Mouse (Mus musculus) forebrain, embryonic 15.5 days (tissue): ENCODE results near the gene Ino80. TPM values are rescaled to one million over a fixed set of nuclear protein-coding genes. Genes with fewer than 3 reads are reported as not detected.

Experiments used
- ATAC-seq: fragments of 200-750 bp; cut with Nextera tagmentation; replicated peaks from 2 replicates; pipeline ENCODE4 v1.8.0; 2017; ENCODE audit warnings: mild to moderate bottlenecking, moderate TSS enrichment, moderate library complexity
- H3K27ac ChIP-seq: fragments of 300-500 bp; sonication (generic); replicated peaks from 2 replicates; pipeline ENCODE4 v1.5.1; 2015; ENCODE audit warnings: mild to moderate bottlenecking, inconsistent platforms
- H3K27me3 ChIP-seq: fragments of 300-500 bp; sonication (generic); 2 replicates; pipeline ENCODE4 v1.6.1; 2015; ENCODE audit warnings: inconsistent platforms
- H3K36me3 ChIP-seq: fragments of 300-500 bp; sonication (generic); 2 replicates; pipeline ENCODE4 v1.6.1; 2015; ENCODE audit warnings: mild to moderate bottlenecking, inconsistent platforms
- H3K4me1 ChIP-seq: fragments of 300-500 bp; sonication (generic); 2 replicates; pipeline ENCODE4 v1.6.1; 2015; ENCODE audit warnings: inconsistent platforms
- H3K4me2 ChIP-seq: fragments of 300-500 bp; sonication (generic); replicated peaks from 2 replicates; pipeline ENCODE4 v1.6.1; 2015; ENCODE audit warnings: mild to moderate bottlenecking, inconsistent platforms
- H3K4me3 ChIP-seq: fragments of 300-500 bp; sonication (generic); 2 replicates; pipeline ENCODE4 v1.5.1; 2015; ENCODE audit warnings: mild to moderate bottlenecking, inconsistent platforms
- H3K9ac ChIP-seq: fragments of 300-500 bp; sonication (generic); replicated peaks from 2 replicates; pipeline ENCODE4 v1.6.1; 2015; ENCODE audit warnings: mild to moderate bottlenecking, inconsistent platforms
- H3K9me3 ChIP-seq: fragments of 300-500 bp; sonication (generic); 2 replicates; pipeline ENCODE4 v1.6.1; 2016; ENCODE audit warnings: inconsistent platforms
- WGBS: fragments of 180-500 bp; shearing (Covaris S2); methylation state at CpG from one replicate; pipeline ENCODE4 v1.1.7; 2015; ENCODE audit warnings: mixed read lengths; 5-methylcytosine and 5-hydroxymethylcytosine counted together
- polyA plus RNA-seq: library from polyadenylated mRNA; unstranded; fragments of >200 nt; fragmentation: Nextera tagmentation; extraction: Ambion mirVana; gene quantifications from 2 replicates; pipeline ENCODE4 v1.2.1, GENCODE M21; 2015

Ino80 gene
- polyA plus RNA-seq, 1 experiment from 2014 or later, result 3.4 TPM

DNA sequence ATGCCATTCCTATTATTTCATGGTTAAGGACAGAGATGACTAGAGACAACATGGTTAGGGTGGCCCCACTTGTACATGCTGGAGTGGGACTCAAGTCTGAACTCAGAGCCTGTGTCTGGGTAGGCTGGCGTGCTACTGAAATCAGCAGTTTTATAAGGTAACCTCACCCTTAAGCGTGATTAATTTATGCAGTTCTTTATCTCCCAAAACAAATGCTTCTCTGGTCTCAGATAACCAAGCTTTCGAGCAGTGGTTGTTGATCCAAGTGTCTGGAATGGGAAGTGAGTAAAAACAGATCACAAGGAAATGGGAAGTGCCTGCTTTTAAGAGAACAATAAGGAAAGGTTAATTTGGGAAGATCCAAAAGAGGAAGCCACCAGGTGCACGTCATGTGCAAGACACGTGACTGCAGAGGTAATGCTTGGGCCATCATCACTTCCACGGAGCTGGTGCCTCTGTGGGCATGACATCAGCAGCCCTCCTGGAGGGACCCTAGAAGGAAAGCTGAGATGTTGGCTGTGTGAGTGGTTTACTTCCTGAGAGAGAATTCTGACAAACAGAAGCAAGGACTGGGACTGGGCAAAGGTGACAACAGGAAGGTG, 132.8 kb downstream of the Ino80 start:
- H3K27ac ChIP-seq, result no peak overlapping the region
- H3K9ac ChIP-seq, result no peak overlapping the region
- H3K4me2 ChIP-seq, result no peak overlapping the region
- whole genome bisulfite sequencing, result 51% methylated on average over 6 of the region's 6 CpGs
- H3K27me3 ChIP-seq, result no peaks in the 10 kb centered on the region
- no peak overlapping the region for H3K4me3 ChIP-seq
- no peaks in the 10 kb centered on the region for H3K4me1 ChIP-seq
- H3K9me3 ChIP-seq, result no peaks in the 10 kb centered on the region
- H3K36me3 ChIP-seq, result no peaks in the 10 kb centered on the region
- no peak for ATAC-seq

DNA sequence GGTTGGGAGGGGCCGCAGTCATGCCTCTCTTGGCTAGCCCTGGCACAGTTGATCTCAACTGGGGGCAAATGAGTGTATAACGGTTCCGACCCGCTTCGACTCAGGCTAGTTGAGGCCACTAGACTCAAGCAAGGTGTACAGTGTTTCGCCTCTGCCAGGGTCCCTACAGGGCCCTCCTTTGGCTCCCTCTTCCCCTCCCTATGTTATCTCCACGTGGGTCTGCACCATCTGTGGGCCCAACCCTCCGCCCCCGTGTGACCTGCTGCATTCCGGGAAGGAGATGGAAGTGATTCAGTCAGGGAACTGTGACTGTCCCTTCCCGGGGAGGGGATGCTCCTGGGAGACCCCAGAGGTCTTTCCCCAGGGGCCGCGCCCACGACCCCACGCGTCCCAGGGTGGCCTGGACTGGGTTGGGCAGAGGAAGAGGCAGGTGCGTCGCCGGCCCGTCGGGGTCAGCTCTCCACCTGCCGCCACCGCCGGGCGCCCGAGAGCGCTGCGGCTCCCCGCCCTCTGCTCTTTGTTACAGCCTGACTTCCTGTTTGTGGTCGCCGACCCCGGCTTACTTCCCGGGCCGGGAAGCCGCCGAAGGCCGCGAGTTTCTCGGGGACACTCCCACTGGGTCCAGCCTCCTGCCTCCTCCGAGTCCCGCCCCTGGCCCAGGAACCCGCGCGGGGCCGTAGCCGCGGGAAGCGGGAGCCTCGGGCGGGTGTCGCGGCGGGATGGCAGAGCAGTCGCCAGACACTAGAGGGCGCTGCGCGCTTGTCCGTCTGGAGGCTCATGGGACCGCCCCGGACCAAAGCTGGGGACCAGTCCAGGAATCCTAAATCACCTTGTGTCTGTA, 139.8 kb downstream of the Ino80 start:
- peak; percentile 79 for ATAC-seq
- H3K4me1 ChIP-seq, result peaks cover 9% of the 10 kb centered on the region
- no peaks in the 10 kb centered on the region for H3K27me3 ChIP-seq
- 8% methylated on average over 59 of the region's 60 CpGs for WGBS
- peak overlapping the region; percentile 79 for H3K4me2 ChIP-seq
- peak overlapping the region; percentile 53; the same call in 1 of the 2 replicates for H3K27ac ChIP-seq
- peak overlapping the region; percentile 66 for H3K4me3 ChIP-seq
- H3K9me3 ChIP-seq, result no peaks in the 10 kb centered on the region
- peak overlapping the region; percentile 77 for H3K9ac ChIP-seq
- no peaks in the 10 kb centered on the region for H3K36me3 ChIP-seq

DNA sequence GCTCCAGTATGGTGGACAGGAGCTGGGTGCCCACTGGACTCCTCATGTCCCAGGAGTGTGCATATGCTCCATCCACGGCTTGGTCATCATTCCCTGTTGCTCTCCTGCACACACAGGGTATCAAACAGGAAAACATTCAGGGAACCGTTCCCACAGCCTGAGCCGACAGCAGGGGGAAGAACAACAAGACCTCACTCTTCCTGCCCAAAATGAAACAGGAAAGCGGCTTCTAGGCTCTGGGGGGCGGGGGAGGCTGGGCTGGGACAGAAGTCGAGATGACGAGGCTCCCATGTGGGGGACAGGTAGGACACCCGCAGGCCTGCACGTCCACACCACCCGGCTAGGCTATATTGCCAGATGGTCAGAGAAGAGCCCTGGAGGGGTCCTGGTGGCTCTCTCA, 141.0 kb downstream of the Ino80 start:
- no peak for ATAC-seq
- Histone ChIP-seq H3K27ac (no peak overlapping the region), H3K9ac (no peak overlapping the region), H3K27me3 (peaks cover 8% of the 10 kb centered on the region), H3K4me3 (no peak overlapping the region), H3K4me2 (no peak overlapping the region), H3K9me3 (no peaks in the 10 kb centered on the region), H3K4me1 (peaks cover 9% of the 10 kb centered on the region), H3K36me3 (no peaks in the 10 kb centered on the region)
- 74% methylated on average over 10 of the region's 10 CpGs for WGBS

DNA sequence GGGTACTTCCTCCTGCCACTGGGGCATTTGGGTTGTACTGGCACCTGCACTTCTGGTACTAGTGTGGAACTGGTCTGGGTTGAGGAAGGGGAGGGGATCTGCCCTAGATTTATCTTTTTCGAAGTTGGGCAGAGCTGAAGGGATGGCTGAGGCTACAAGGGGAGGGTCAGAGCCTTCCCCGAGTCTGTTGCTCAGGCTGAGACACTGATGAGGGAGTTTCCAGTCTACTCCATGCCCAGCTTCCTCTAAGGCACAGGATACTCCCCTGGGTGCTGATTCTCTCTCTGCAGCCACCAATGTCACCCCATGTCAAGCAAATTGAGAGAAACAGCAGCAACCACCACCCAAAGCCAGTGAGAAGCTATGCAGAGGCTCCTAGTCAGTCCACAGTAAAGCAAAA, 141.5 kb downstream of the Ino80 start:
- WGBS, result 74% methylated on average over 2 of the region's 2 CpGs
- no peaks in the 10 kb centered on the region for H3K36me3 ChIP-seq
- H3K4me3 ChIP-seq, result no peak overlapping the region
- no peak overlapping the region for H3K4me2 ChIP-seq
- no peak overlapping the region for H3K9ac ChIP-seq
- no peak for ATAC-seq
- H3K27ac ChIP-seq, result no peak overlapping the region
- H3K27me3 ChIP-seq, result peaks cover 13% of the 10 kb centered on the region
- H3K4me1 ChIP-seq, result peaks cover 9% of the 10 kb centered on the region
- no peaks in the 10 kb centered on the region for H3K9me3 ChIP-seq

DNA sequence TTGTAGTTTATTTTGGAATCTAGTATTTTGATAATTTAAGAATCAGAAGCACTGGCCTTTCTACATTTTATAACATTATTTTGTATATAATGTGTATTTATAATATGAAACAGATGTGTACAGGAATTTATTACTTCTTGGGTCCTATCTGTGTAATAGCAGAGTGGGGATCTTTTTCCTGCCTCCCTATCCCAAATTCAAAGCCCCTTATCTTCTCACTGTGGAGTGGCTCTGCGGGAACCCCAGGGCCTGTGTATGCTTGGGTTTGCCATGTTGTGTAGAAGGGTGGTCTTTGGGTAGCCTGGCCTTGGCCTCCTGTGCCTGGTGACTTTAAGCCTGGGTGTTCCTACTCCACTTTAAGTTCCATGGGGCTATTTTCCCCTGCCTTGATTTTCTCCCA, 142.0 kb downstream of the Ino80 start:
- no peak overlapping the region for H3K4me3 ChIP-seq

DNA sequence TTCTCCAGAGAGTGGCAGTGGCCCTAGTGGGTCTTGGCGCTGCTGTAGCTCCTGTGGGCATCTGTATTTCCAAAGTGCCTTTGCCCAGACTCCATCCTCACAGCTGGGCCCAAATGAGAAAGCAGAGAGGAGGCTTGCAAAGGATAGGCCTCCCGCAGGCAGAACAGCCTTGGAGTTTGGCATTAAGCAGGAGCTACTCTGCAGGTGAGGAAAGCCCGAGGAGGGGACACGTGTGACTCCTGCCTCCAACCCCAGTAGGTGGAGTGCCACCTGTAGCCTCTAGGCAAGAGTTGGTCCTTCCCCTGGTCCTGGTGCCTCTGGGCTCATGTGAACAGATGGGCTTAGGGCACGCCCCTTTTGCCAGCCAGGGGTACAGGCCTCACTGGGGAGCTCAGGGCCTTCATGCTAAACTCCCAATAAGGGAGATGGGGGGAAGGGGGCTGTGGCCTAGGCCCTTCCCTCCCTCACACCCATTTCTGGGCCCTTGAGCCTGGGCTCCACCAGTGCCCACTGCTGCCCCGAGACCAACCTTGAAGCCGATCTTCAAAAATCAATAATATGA, 142.4 kb downstream of the Ino80 start:
- Histone ChIP-seq H3K4me1 (peaks cover 10% of the 10 kb centered on the region), H3K36me3 (no peaks in the 10 kb centered on the region), H3K9ac (no peak overlapping the region), H3K9me3 (no peaks in the 10 kb centered on the region), H3K4me2 (no peak overlapping the region), H3K27ac (no peak overlapping the region), H3K27me3 (peaks cover 23% of the 10 kb centered on the region), H3K4me3 (no peak overlapping the region)
- no peak for ATAC-seq
- 75% methylated on average over 7 of the region's 7 CpGs for WGBS

More for the DNA sequence above, 142.0 kb downstream of the Ino80 start:
- peaks cover 18% of the 10 kb centered on the region for H3K27me3 ChIP-seq
- H3K9ac ChIP-seq, result no peak overlapping the region
- H3K4me2 ChIP-seq, result no peak overlapping the region
- WGBS, result 88% methylated on average over 1 of the region's 1 CpGs
- no peaks in the 10 kb centered on the region for H3K9me3 ChIP-seq
- H3K27ac ChIP-seq, result no peak overlapping the region
- peaks cover 9% of the 10 kb centered on the region for H3K4me1 ChIP-seq
- no peak for ATAC-seq
- H3K36me3 ChIP-seq, result no peaks in the 10 kb centered on the region

DNA sequence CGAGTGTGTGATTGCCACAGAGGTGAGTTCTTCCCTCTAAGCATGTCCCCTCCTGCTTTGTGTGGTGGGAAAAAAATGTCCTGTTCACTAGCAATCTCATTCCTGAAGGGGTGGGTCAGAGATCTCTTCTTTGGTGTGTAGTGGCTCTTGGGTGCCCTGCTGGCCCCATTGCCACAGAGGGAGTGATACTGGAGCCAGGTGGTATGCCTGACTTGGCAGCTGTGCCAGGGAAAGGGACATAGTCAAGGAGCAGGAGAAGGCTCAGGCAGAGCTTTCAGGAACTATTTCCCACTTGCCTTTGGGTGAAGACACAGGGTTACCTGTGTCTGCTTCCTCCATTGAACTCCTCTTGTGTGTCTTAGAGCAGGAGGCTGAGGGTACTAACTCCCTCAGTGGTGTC, 143.4 kb downstream of the Ino80 start:
- Histone ChIP-seq H3K4me2 (no peak overlapping the region), H3K27me3 (peaks cover 29% of the 10 kb centered on the region), H3K4me3 (no peak overlapping the region), H3K4me1 (peaks cover 16% of the 10 kb centered on the region), H3K9ac (no peak overlapping the region), H3K27ac (no peak overlapping the region), H3K36me3 (no peaks in the 10 kb centered on the region), H3K9me3 (no peaks in the 10 kb centered on the region)
- 70% methylated on average over 1 of the region's 1 CpGs for WGBS
- no peak for ATAC-seq

DNA sequence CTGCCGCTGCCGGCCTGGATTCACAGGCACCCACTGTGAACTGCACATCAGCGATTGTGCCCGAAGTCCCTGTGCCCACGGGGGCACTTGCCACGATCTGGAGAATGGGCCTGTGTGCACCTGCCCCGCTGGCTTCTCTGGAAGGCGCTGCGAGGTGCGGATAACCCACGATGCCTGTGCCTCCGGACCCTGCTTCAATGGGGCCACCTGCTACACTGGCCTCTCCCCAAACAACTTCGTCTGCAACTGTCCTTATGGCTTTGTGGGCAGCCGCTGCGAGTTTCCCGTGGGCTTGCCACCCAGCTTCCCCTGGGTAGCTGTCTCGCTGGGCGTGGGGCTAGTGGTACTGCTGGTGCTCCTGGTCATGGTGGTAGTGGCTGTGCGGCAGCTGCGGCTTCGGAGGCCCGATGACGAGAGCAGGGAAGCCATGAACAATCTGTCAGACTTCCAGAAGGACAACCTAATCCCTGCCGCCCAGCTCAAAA, 145.3 kb downstream of the Ino80 start:
- Histone ChIP-seq H3K36me3 (no peaks in the 10 kb centered on the region), H3K4me2 (no peak overlapping the region), H3K9ac (no peak overlapping the region), H3K4me1 (peaks cover 25% of the 10 kb centered on the region), H3K4me3 (no peak overlapping the region), H3K27me3 (peaks cover 47% of the 10 kb centered on the region), H3K27ac (no peak overlapping the region), H3K9me3 (no peaks in the 10 kb centered on the region)
- no peak for ATAC-seq
- 82% methylated on average over 24 of the region's 24 CpGs for WGBS

DNA sequence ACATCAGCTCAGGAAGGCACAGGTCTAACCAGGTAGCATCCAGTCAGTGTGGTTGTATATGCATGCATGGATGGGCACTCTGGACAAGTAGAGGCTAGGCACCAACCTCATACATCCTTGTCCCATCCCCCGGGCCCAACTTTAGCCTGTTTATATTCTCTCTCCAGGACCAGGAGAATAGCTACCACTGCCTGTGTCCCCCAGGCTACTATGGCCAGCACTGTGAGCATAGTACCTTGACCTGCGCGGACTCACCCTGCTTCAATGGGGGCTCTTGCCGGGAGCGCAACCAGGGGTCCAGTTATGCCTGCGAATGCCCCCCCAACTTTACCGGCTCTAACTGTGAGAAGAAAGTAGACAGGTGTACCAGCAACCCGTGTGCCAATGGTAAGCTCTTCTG, 146.7 kb downstream of the Ino80 start:
- H3K4me3 ChIP-seq, result no peak overlapping the region
- no peaks in the 10 kb centered on the region for H3K36me3 ChIP-seq
- peaks cover 39% of the 10 kb centered on the region for H3K4me1 ChIP-seq
- no peak overlapping the region for H3K27ac ChIP-seq
- H3K9me3 ChIP-seq, result no peaks in the 10 kb centered on the region
- no peak overlapping the region for H3K9ac ChIP-seq
- no peak for ATAC-seq
- H3K27me3 ChIP-seq, result peaks cover 59% of the 10 kb centered on the region
- H3K4me2 ChIP-seq, result no peak overlapping the region
- 96% methylated on average over 8 of the region's 8 CpGs for WGBS

DNA sequence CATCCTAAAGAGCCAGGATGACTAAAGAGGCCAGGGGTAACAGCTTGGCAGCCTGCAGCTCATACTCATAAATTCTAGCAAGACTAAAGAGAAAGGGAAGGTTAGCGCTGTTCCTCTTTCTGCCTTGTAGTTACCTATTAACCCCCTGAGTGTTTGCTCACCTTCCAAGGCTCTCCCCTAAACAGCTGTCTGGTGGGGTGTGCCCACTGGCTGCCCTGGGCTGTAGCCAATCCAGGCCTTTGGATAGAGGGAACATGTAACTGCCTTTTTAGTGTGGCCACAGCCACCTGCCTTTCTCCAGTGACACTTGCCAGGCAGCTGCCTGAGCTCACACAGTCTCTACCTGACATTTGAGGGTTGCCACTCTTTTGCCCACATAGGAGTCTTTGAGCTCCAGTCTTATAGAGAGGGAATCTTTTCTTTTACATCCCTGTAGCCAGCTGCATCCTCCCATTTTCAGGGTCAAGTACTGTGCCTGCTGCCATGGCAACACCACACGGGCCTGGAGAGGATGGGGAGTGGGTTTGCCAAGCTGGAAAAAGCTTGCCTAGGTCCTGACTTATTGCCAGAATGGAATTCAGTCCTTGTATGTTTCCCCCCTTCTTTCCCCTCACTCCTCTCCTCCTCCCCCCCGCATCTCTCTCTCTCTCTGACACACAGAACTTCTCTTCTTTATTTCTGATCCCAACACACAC, 148.2 kb downstream of the Ino80 start:
- Histone ChIP-seq H3K27ac (no peak overlapping the region), H3K4me2 (no peak overlapping the region), H3K9me3 (no peaks in the 10 kb centered on the region), H3K36me3 (no peaks in the 10 kb centered on the region), H3K27me3 (peaks cover 73% of the 10 kb centered on the region), H3K4me1 (peaks cover 53% of the 10 kb centered on the region), H3K4me3 (no peak overlapping the region), H3K9ac (no peak overlapping the region)
- no peak for ATAC-seq
- 63% methylated on average over 3 of the region's 3 CpGs for WGBS

DNA sequence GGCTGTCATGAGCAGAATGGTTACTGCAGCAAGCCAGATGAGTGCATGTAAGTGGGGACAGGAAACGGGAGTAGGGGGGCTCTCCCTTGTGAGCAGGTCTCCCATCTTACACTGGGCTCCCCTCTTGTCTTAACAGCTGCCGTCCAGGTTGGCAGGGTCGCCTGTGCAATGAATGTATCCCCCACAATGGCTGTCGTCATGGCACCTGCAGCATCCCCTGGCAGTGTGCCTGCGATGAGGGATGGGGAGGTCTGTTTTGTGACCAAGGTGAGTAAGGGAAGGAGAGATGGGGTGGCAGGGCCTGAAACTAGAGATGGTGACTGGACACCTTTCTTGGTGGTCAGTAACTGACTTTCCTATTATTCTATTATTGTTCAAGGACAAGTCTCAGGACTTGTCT, 148.9 kb downstream of the Ino80 start:
- H3K4me1 ChIP-seq, result peaks cover 60% of the 10 kb centered on the region
- no peak for ATAC-seq

More for the DNA sequence above, 148.9 kb downstream of the Ino80 start:
- Histone ChIP-seq H3K9ac (no peak overlapping the region), H3K4me2 (no peak overlapping the region; the same call in 1 of the 2 replicates), H3K27ac (no peak overlapping the region), H3K4me3 (0 out of 2 replicates have a peak overlapping the region, but pooled peaks have one; percentile 12), H3K36me3 (no peaks in the 10 kb centered on the region), H3K27me3 (peaks cover 80% of the 10 kb centered on the region), H3K9me3 (no peaks in the 10 kb centered on the region)
- WGBS, result 29% methylated on average over 5 of the region's 5 CpGs
